Mouse (Mus musculus) kidney, adult 2 months (tissue): ENCODE measurements at regions not wholly inside any gene's neighbourhood (a gene's known extent, or its start where the extent isn't known, plus 50 kb on each side); places are given as distances from the start of the nearest gene placed in this dataset.
A peak's percentile ranks its signal among the peaks of the same experiment; 100 is the strongest.

Experiments
- DNase-seq: peaks from one replicate; pipeline ENCODE4 v3.0.0; 2021
- H3K27ac ChIP-seq: fragments of 200-500 bp; 2 replicates; pipeline ENCODE4 v1.5.1; 2012; ENCODE audit warnings: low read depth, low read length, control low read depth, inconsistent platforms; ENCODE audit not compliant: insufficient read depth
- H3K27me3 ChIP-seq: fragments of 200-500 bp; replicated peaks from 2 replicates; pipeline ENCODE4 v1.6.1; 2012; ENCODE audit warnings: mild to moderate bottlenecking, moderate library complexity, low read length, inconsistent platforms; ENCODE audit not compliant: control insufficient read depth, insufficient read depth
- H3K36me3 ChIP-seq: fragments of 200-500 bp; 2 replicates; pipeline ENCODE4 v1.6.1; 2012; ENCODE audit warnings: mild to moderate bottlenecking, moderate library complexity, low read length, inconsistent platforms; ENCODE audit not compliant: control insufficient read depth, insufficient read depth
- H3K4me1 ChIP-seq: fragments of 200-500 bp; 2 replicates; pipeline ENCODE4 v1.6.1; 2011; ENCODE audit warnings: low read length; ENCODE audit not compliant: control insufficient read depth, insufficient read depth
- H3K4me3 ChIP-seq: fragments of 200-500 bp; 2 replicates; pipeline ENCODE4 v1.5.1; 2011; ENCODE audit warnings: mild to moderate bottlenecking, low read depth, low read length, control low read depth; ENCODE audit not compliant: insufficient read depth
- CTCF ChIP-seq: fragments of 200-500 bp; conservative IDR thresholded peaks from 2 replicates; pipeline ENCODE4 v1.5.1; 2011; ENCODE audit warnings: low read depth, mild to moderate bottlenecking, control low read depth, low read length, moderate library complexity, mixed read lengths; ENCODE audit not compliant: insufficient read depth, insufficient read length
- POLR2A ChIP-seq: fragments of 200-500 bp; IDR thresholded peaks from one replicate; pipeline ENCODE4 v1.6.1; 2011; ENCODE audit warnings: low read depth, low read length, control low read depth
- WGBS: fragments of 180-500 bp; shearing (Covaris S2); methylation state at CpG from one replicate; pipeline ENCODE4 v1.1.7; 2018; 5-methylcytosine and 5-hydroxymethylcytosine counted together

GRCm38 (mm10) chr10:125790924-125791323 is 175.0 kb upstream of the Lrig3 start:
- H3K27ac ChIP-seq, result no peak overlapping the region
- WGBS, result 94% methylated on average over 2 of the region's 2 CpGs
- TF ChIP-seq POLR2A (no peak), CTCF (no peak)

DNA sequence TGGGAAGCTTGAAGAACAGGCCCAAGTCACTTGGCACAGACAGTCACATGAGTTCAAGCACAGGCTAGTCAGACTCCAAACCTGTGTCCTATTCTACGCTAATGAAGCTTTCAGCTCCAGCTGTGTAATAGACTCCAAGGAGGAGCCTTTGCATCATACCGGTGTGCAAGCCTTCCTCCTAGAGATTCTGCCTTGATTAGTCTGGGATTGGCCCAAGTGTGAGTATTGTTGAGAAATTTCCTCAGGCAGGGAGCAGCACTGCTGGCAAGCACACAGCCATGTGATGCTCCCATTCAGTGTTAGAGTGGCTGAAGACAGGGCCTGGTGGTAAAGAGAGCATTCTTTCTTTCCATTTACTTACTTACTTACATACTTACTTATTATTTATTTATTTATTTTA is 171.5 kb upstream of the Lrig3 start:
- no peaks in the 10 kb centered on the region for H3K27me3 ChIP-seq
- H3K4me1 ChIP-seq, result no peaks in the 10 kb centered on the region
- TF ChIP-seq POLR2A, result no peak
- TF ChIP-seq CTCF, result no peak
- no peak overlapping the region for H3K27ac ChIP-seq
- no peak overlapping the region for H3K4me3 ChIP-seq
- WGBS, result 94% methylated on average over 2 of the region's 2 CpGs
- no peak for DNase-seq
- no peaks in the 10 kb centered on the region for H3K36me3 ChIP-seq

More at GRCm38 (mm10) chr10:125790924-125791323, 175.0 kb upstream of the Lrig3 start:
- H3K27me3 ChIP-seq, result no peaks in the 10 kb centered on the region
- no peaks in the 10 kb centered on the region for H3K36me3 ChIP-seq
- no peak for DNase-seq
- no peak overlapping the region for H3K4me3 ChIP-seq
- H3K4me1 ChIP-seq, result no peaks in the 10 kb centered on the region

- no peak overlapping the region for H3K27ac ChIP-seq
- no peak for DNase-seq
- no peaks in the 10 kb centered on the region for H3K27me3 ChIP-seq
- H3K36me3 ChIP-seq, result no peaks in the 10 kb centered on the region
- no peak overlapping the region for H3K4me3 ChIP-seq
- H3K4me1 ChIP-seq, result no peaks in the 10 kb centered on the region
- TF ChIP-seq POLR2A (no peak), CTCF (no peak)
- WGBS, result 79% methylated on average over 1 of the region's 1 CpGs
Measured at GRCm38 (mm10) chr10:125795323-125795722, 170.6 kb upstream of the Lrig3 start.

- TF ChIP-seq CTCF, result no peak
- WGBS, result 25% methylated on average over 13 of the region's 13 CpGs
- Histone ChIP-seq H3K36me3 (no peaks in the 10 kb centered on the region), H3K4me3 (no peak overlapping the region), H3K27me3 (no peaks in the 10 kb centered on the region), H3K27ac (no peak overlapping the region), H3K4me1 (no peaks in the 10 kb centered on the region)
- DNase-seq, result peak; percentile 6
Measured at GRCm38 (mm10) chr10:125798678-125799077, 167.3 kb upstream of the Lrig3 start.

DNA sequence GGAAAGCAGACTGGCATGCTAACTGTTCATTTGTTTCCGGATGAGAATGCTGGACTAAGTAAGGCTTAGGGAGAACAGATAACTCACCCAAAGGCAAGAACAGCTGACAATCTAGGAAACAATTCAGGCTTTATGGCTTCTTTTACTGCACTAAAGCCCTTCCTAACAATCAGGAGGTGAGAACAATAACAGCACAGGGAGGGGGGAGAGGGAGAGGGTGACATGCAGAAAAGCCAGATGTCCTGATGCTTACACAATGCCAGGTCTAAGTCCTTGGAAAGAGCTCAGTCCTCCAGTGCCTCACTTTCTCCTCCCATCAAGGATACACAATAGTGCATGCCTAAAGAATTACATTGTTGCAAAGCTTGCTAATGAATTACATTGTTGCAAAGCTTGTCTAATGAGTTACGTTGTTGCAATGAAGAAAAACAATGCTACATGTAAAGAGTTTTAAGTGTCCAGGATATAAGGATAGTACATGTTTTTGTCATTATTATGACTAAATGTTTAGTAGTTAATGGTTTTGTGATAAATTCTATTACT is 165.3 kb upstream of the Lrig3 start:
- Histone ChIP-seq H3K4me3 (no peak overlapping the region), H3K27ac (no peak overlapping the region), H3K36me3 (no peaks in the 10 kb centered on the region), H3K4me1 (no peaks in the 10 kb centered on the region), H3K27me3 (no peaks in the 10 kb centered on the region)
- DNase-seq, result no peak
- WGBS, result 72% methylated on average over 2 of the region's 2 CpGs
- TF ChIP-seq CTCF (no peak), POLR2A (no peak)

DNA sequence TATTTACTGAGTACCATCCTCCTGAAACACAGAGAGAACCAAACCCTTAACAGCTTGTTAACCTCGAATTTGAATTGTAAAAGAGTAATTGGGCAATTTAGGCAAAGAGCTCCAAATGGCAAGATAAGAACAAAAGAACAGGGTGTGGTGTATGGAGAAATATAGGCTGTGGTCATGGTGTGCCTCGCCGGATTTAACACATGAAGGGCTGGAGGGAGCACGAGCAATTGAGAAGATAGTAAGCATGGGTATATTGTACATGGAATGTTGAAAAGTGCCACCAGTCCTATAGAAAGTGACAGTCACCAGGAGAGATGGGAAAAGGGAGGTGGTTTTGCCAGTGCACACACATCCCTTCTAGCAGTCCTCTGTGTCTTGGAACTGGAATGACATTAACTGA is 164.5 kb upstream of the Lrig3 start:
- WGBS, result 49% methylated on average over 4 of the region's 4 CpGs
- TF ChIP-seq POLR2A (no peak), CTCF (no peak)
- Histone ChIP-seq H3K27me3 (no peaks in the 10 kb centered on the region), H3K27ac (no peak overlapping the region), H3K4me3 (no peak overlapping the region), H3K4me1 (no peaks in the 10 kb centered on the region), H3K36me3 (no peaks in the 10 kb centered on the region)
- no peak for DNase-seq

DNA sequence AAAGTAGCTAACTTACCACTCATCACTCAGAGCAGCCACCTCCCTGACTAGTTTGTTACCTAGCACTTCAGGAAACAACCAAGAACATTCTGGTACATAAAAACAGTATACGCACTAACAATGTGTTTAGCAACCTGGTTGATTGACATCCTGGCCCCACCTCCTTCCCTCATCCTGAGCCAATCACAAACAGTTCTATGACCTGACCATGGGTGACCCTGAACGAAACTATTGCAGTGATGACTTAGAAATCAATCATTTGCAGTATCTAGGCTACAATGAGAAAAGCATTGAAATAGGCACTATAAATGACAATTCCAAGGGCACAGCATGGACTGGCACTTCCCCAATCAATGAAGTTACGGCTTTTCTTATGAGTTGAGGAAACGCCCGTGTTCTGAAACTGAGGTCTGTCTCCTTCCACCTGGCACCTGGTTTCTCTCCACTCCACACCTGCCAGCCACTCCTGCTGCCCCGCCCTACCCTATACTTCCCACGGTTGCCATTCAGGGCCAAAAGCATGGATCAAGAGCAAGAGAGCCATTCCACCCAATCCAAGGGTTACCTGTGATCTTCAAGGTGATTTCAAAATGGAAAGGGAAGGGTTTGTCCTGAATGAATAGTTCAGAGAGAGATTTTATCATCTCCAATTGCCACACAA is 162.9 kb upstream of the Lrig3 start:
- Histone ChIP-seq H3K27ac (no peak overlapping the region), H3K4me1 (no peaks in the 10 kb centered on the region), H3K36me3 (no peaks in the 10 kb centered on the region), H3K4me3 (no peak overlapping the region), H3K27me3 (no peaks in the 10 kb centered on the region)
- TF ChIP-seq CTCF (no peak), POLR2A (no peak)
- DNase-seq, result no peak
- WGBS, result 93% methylated on average over 7 of the region's 7 CpGs
